Mouse (Mus musculus): ENCODE results near the gene Tmed6.

Gene Tmed6

DNA sequence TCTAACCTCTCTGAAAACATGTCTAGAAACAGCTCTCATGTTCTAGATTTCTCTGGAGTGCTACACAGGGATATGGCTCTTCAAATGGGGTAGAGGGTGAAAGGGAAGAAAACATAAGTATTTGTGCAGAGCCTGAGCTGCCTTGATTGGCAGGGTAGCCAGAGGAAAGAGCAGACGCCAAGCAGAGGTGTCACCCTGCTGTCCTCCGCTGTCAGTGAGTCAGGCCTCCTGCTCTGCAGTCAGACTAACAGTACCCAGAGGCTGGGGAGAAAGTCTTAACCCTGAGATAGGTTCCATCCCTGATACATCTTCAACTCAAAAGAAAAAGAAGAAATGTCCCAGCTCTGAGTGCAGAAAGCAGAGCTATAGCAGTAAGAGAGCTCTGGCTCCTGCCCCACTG lies 52.8 kb downstream of the Tmed6 start:
- no peak for DNase-seq (ENCODE audit: extremely low read depth, low read depth)
